Mouse (Mus musculus) stomach, embryonic 14.5 days (tissue): ENCODE data around the gene Rapsn. TPM values are rescaled to one million over a fixed set of nuclear protein-coding genes. Genes with fewer than 3 reads are reported as not detected.

Experiments used
- ATAC-seq: fragments of 200-750 bp; cut with Nextera tagmentation; 2 replicates; pipeline ENCODE4 v1.8.0; 2017; ENCODE audit warnings: low read depth, moderate TSS enrichment; ENCODE audit not compliant: insufficient number of reproducible peaks, insufficient read depth, low FRiP score
- H3K27ac ChIP-seq: fragments of 300-500 bp; sonication (generic); 2 replicates; pipeline ENCODE4 v1.5.1; 2014; ENCODE audit warnings: mild to moderate bottlenecking, low read length, moderate library complexity, mixed read lengths
- H3K27me3 ChIP-seq: fragments of 300-500 bp; sonication (generic); 2 replicates; pipeline ENCODE4 v1.6.1; 2014; ENCODE audit warnings: low read length, control low read depth, mixed read lengths; ENCODE audit not compliant: control insufficient read depth, insufficient read depth
- H3K36me3 ChIP-seq: fragments of 300-500 bp; sonication (generic); 2 replicates; pipeline ENCODE4 v1.6.1; 2014; ENCODE audit warnings: mild to moderate bottlenecking, control low read depth, low read length, moderate library complexity, mixed read lengths; ENCODE audit not compliant: control insufficient read depth, insufficient read depth
- H3K4me1 ChIP-seq: fragments of 300-500 bp; sonication (generic); 2 replicates; pipeline ENCODE4 v1.6.1; 2014; ENCODE audit warnings: low read length, control low read depth, mixed read lengths; ENCODE audit not compliant: control insufficient read depth, insufficient read depth
- H3K4me2 ChIP-seq: fragments of 300-500 bp; sonication (generic); replicated peaks from 2 replicates; pipeline ENCODE4 v1.6.1; 2014; ENCODE audit warnings: low read depth, low read length, control low read depth
- H3K4me3 ChIP-seq: fragments of 300-500 bp; sonication (generic); 2 replicates; pipeline ENCODE4 v1.5.1; 2014; ENCODE audit warnings: low read depth, low read length, control low read depth
- H3K9ac ChIP-seq: fragments of 300-500 bp; sonication (generic); replicated peaks from 2 replicates; pipeline ENCODE4 v1.6.1; 2014; ENCODE audit warnings: low read depth, mild to moderate bottlenecking, control low read depth, low read length, moderate library complexity, mixed read lengths
- H3K9me3 ChIP-seq: fragments of 300-500 bp; sonication (generic); 2 replicates; pipeline ENCODE4 v1.6.1; 2016; ENCODE audit warnings: low read depth, low read length, control low read depth; ENCODE audit not compliant: control insufficient read depth
- WGBS: fragments of 180-500 bp; shearing (Covaris S2); extraction: QIAGEN DNeasy Blood & Tissue Kit; methylation state at CpG from one replicate; pipeline ENCODE4 v1.1.7; 2014; 5-methylcytosine and 5-hydroxymethylcytosine counted together
- polyA plus RNA-seq: library from polyadenylated mRNA; unstranded; fragments of >200 nt; fragmentation: Nextera tagmentation; extraction: Ambion mirVana; gene quantifications from 2 replicates; pipeline ENCODE4 v1.2.1, GENCODE M21; 2014

Rapsn gene
- polyA plus RNA-seq, 1 experiment from 2014 or later: 1.6 TPM

GRCm38 (mm10) chr2:91068872-91069165, 33.4 kb downstream of the Rapsn start:
- 45% methylated on average over 6 of the region's 6 CpGs for WGBS
- Histone ChIP-seq H3K4me1 (peaks cover 17% of the 10 kb centered on the region), H3K9ac (no peak overlapping the region), H3K36me3 (peaks cover 5% of the 10 kb centered on the region), H3K27ac (no peak overlapping the region), H3K9me3 (no peaks in the 10 kb centered on the region), H3K4me3 (peak overlapping the region; percentile 60), H3K4me2 (peak overlapping the region; percentile 78), H3K27me3 (no peaks in the 10 kb centered on the region)
- no peak for ATAC-seq

GRCm38 (mm10) chr2:91069306-91070000, 34.0 kb downstream of the Rapsn start:
- peak overlapping the region; percentile 60 for H3K4me3 ChIP-seq
- H3K36me3 ChIP-seq: no peaks in the 10 kb centered on the region
- peak overlapping the region; percentile 79 for H3K27ac ChIP-seq
- WGBS: 6% methylated on average over 14 of the region's 14 CpGs
- no peaks in the 10 kb centered on the region for H3K27me3 ChIP-seq
- peak overlapping the region; percentile 78 for H3K4me2 ChIP-seq
- H3K9ac ChIP-seq: peak overlapping the region; percentile 57
- ATAC-seq: no peak
- peaks cover 17% of the 10 kb centered on the region for H3K4me1 ChIP-seq
- H3K9me3 ChIP-seq: no peaks in the 10 kb centered on the region

- under 1% methylated on average over 69 of the region's 69 CpGs for WGBS
- H3K27ac ChIP-seq: peak within 1 kb of the TSS; percentile 79
These were observed 34.8 kb downstream of the Rapsn start, which contains the start of gene Slc39a13 for GRCm38 (mm10) chr2:91070076-91070800. Gene Slc39a13 (minus strand): TSS chr2:91070417.

GRCm38 (mm10) chr2:91071059-91071458, 35.6 kb downstream of the Rapsn start:
- Histone ChIP-seq H3K4me3 (peak overlapping the region; percentile 60), H3K27ac (peak overlapping the region; percentile 79; the same call in 1 of the 2 replicates), H3K4me1 (peaks cover 17% of the 10 kb centered on the region), H3K4me2 (peak overlapping the region; percentile 78), H3K9ac (no peak overlapping the region), H3K27me3 (no peaks in the 10 kb centered on the region), H3K36me3 (no peaks in the 10 kb centered on the region), H3K9me3 (no peaks in the 10 kb centered on the region)
- ATAC-seq: no peak
- WGBS: 81% methylated on average over 10 of the region's 10 CpGs

More at GRCm38 (mm10) chr2:91070076-91070800, 34.8 kb downstream of the Rapsn start, which contains the start of gene Slc39a13:
- peaks cover 17% of the 10 kb centered on the region for H3K4me1 ChIP-seq
- H3K9me3 ChIP-seq: no peaks in the 10 kb centered on the region
- peak within 1 kb of the TSS; percentile 78 for H3K4me2 ChIP-seq
- H3K9ac ChIP-seq: peak within 1 kb of the TSS; percentile 57
- H3K27me3 ChIP-seq: no peaks in the 10 kb centered on the region
- no peaks in the 10 kb centered on the region for H3K36me3 ChIP-seq
- peak within 1 kb of the TSS; percentile 60 for H3K4me3 ChIP-seq
- ATAC-seq: peak; percentile 96

GRCm38 (mm10) chr2:91072092-91072491, 36.7 kb downstream of the Rapsn start:
- H3K36me3 ChIP-seq: no peaks in the 10 kb centered on the region
- H3K27ac ChIP-seq: no peak overlapping the region
- peaks cover 17% of the 10 kb centered on the region for H3K4me1 ChIP-seq
- no peak overlapping the region for H3K4me2 ChIP-seq
- H3K27me3 ChIP-seq: no peaks in the 10 kb centered on the region
- no peak overlapping the region for H3K4me3 ChIP-seq
- H3K9me3 ChIP-seq: no peaks in the 10 kb centered on the region
- no peak for ATAC-seq
- no peak overlapping the region for H3K9ac ChIP-seq
- 36% methylated on average over 1 of the region's 1 CpGs for WGBS

GRCm38 (mm10) chr2:91077957-91078313, 42.5 kb downstream of the Rapsn start:
- H3K9me3 ChIP-seq: no peaks in the 10 kb centered on the region
- no peaks in the 10 kb centered on the region for H3K36me3 ChIP-seq
- H3K4me3 ChIP-seq: peak overlapping the region; percentile 50
- 16% methylated on average over 12 of the region's 12 CpGs for WGBS
- peak overlapping the region; percentile 90 for H3K4me2 ChIP-seq
- no peaks in the 10 kb centered on the region for H3K4me1 ChIP-seq
- H3K27me3 ChIP-seq: no peaks in the 10 kb centered on the region
- H3K27ac ChIP-seq: no peak overlapping the region
- peak overlapping the region; percentile 64; the same call in 1 of the 2 replicates for H3K9ac ChIP-seq
- no peak for ATAC-seq

GRCm38 (mm10) chr2:91078314-91079025, 43.0 kb downstream of the Rapsn start:
- peak overlapping the region; percentile 50 for H3K4me3 ChIP-seq
- 0% methylated on average over 30 of the region's 36 CpGs for WGBS
- no peak overlapping the region for H3K27ac ChIP-seq
- no peaks in the 10 kb centered on the region for H3K36me3 ChIP-seq
- H3K4me2 ChIP-seq: peak overlapping the region; percentile 90
- H3K4me1 ChIP-seq: no peaks in the 10 kb centered on the region
- peak; percentile 73 for ATAC-seq
- peak overlapping the region; percentile 64 for H3K9ac ChIP-seq
- no peaks in the 10 kb centered on the region for H3K9me3 ChIP-seq
- no peaks in the 10 kb centered on the region for H3K27me3 ChIP-seq

- H3K36me3 ChIP-seq: no peaks in the 10 kb centered on the region
- H3K4me3 ChIP-seq: peak overlapping the region; percentile 50
- H3K4me1 ChIP-seq: no peaks in the 10 kb centered on the region
- no peak for ATAC-seq
- 26% methylated on average over 5 of the region's 5 CpGs for WGBS
- peak overlapping the region; percentile 64 for H3K9ac ChIP-seq
- H3K27ac ChIP-seq: no peak overlapping the region
- H3K27me3 ChIP-seq: no peaks in the 10 kb centered on the region
- no peaks in the 10 kb centered on the region for H3K9me3 ChIP-seq
- peak overlapping the region; percentile 90 for H3K4me2 ChIP-seq
These were observed 43.6 kb downstream of the Rapsn start for GRCm38 (mm10) chr2:91079026-91079384.
